Mouse (Mus musculus): ENCODE results near the gene Kazn. TPM values are rescaled to one million over a fixed set of nuclear protein-coding genes. Genes with fewer than 3 reads are reported as not detected.
A peak's percentile ranks its signal among the peaks of the same experiment; 100 is the strongest.

The Kazn gene
- polyA plus RNA-seq, 1 experiment, result 2.7 TPM

- Histone ChIP-seq H3K27me3 (replicated peaks) (peaks cover 4% of the 10 kb centered on the region), H3K9me3 (0 out of 2 replicates have a peak, but pooled peaks cover 5% of the 10 kb centered on the region), H3K4me1 (peaks cover 7% of the 10 kb centered on the region), H3K36me3 (replicated peaks; ENCODE audit: low read length) (no peaks in the 10 kb centered on the region), H3K4me3 (replicated peaks) (no peak overlapping the region)
- TF ChIP-seq FLI1 (IDR thresholded peaks at IDR 0.05; ENCODE audit: low read length) (no peak), GATA1 (IDR thresholded peaks at IDR 0.05; ENCODE audit: borderline replicate concordance, low read length) (no peak)
Measured at GRCm38 (mm10) chr4:142170882-142171768, 68.1 kb downstream of the Kazn start.

DNA sequence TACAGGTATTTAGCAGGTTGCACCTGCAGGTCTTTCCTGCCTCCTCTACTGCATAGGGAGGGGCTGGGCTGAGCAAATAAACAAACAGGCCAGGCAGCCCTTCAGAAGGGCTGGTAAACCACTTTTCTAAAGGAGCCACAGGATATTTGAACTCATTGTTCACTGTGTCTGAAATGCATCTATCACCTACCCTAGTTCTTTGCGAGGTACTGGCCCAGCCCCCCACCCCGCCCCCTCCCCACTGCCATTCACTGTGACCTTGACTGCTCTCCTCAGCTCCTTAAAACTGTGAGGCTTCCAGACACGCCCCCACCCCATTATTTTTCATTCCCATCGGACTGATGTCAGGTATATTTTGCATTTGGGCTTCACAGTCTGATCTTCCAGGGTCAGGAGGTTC is 69.6 kb downstream of the Kazn start:
- H3K9me3 ChIP-seq, result 0 out of 2 replicates have a peak, but pooled peaks cover 5% of the 10 kb centered on the region
- no peak overlapping the region for H3K4me3 ChIP-seq (replicated peaks)
- peaks cover 11% of the 10 kb centered on the region for H3K4me1 ChIP-seq
- peaks cover 4% of the 10 kb centered on the region for H3K27me3 ChIP-seq (replicated peaks)
- no peaks in the 10 kb centered on the region for H3K36me3 ChIP-seq (replicated peaks; ENCODE audit: low read length)
- TF ChIP-seq FLI1 (IDR thresholded peaks at IDR 0.05; ENCODE audit: low read length) (no peak), GATA1 (IDR thresholded peaks at IDR 0.05; ENCODE audit: borderline replicate concordance, low read length) (no peak)

- Histone ChIP-seq H3K4me3 (replicated peaks) (no peak overlapping the region), H3K27me3 (replicated peaks) (peaks cover 4% of the 10 kb centered on the region), H3K9me3 (0 out of 2 replicates have a peak, but pooled peaks cover 6% of the 10 kb centered on the region), H3K4me1 (peaks cover 11% of the 10 kb centered on the region), H3K36me3 (replicated peaks; ENCODE audit: low read length) (no peaks in the 10 kb centered on the region)
- TF ChIP-seq GATA1 (IDR thresholded peaks at IDR 0.05; ENCODE audit: borderline replicate concordance, low read length) (no peak), FLI1 (IDR thresholded peaks at IDR 0.05; ENCODE audit: low read length) (no peak)
Measured at GRCm38 (mm10) chr4:142168352-142168751, 70.8 kb downstream of the Kazn start.

DNA sequence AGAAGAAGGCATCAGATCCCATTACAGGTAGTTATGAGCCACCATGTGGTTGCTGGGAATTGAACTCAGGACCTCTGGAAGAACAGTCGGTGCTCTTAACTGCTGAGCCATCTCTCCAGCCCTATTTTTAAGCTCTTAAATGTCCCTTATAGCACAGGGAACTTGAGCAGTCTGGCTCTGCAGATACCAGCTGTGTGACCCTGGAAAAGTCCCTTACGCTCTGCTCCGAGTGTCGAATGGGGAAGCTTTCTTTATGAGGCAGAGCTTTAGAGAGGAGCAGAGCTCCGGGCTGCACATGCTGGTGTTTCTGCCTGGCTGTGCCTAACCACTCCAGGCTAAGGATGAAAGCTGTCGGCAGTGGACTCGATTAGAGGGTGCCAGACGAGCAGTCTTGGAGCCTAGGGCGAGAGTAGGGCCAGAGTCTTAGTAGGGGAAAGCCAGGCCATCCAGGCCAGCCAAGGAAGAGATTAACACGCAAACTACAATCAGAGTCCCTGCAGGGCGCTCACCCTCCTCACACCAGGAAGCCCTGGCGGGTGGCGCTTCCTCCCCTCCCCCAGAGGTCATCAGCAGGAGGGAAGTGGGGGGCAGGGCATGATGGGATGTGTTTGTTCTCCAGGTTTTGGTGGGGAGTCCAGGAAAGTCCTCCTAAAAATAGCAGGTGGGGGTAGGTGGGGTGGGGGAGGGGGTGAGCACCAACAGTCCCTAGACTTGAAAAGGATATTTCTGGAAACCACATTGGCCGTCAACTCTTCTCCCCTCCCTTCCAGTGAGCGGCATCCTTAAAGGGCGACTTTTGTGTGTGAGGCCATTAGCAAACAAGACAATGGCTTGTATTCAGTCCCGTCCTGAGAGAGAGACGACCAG is 73.1 kb downstream of the Kazn start:
- Histone ChIP-seq H3K4me1 (peaks cover 11% of the 10 kb centered on the region), H3K9me3 (peaks cover 26% of the 10 kb centered on the region), H3K27me3 (replicated peaks) (peaks cover 7% of the 10 kb centered on the region), H3K4me3 (replicated peaks) (peak overlapping the region; percentile 56), H3K36me3 (replicated peaks; ENCODE audit: low read length) (no peaks in the 10 kb centered on the region)
- TF ChIP-seq GATA1 (IDR thresholded peaks at IDR 0.05; ENCODE audit: borderline replicate concordance, low read length), result no peak
- no peak for TF ChIP-seq FLI1 (IDR thresholded peaks at IDR 0.05; ENCODE audit: low read length)

GRCm38 (mm10) chr4:142165363-142165762 is 73.8 kb downstream of the Kazn start:
- no peaks in the 10 kb centered on the region for H3K36me3 ChIP-seq (replicated peaks; ENCODE audit: low read length)
- TF ChIP-seq FLI1 (IDR thresholded peaks at IDR 0.05; ENCODE audit: low read length) (no peak), GATA1 (IDR thresholded peaks at IDR 0.05; ENCODE audit: borderline replicate concordance, low read length) (no peak)
- peaks cover 30% of the 10 kb centered on the region for H3K9me3 ChIP-seq
- H3K4me1 ChIP-seq, result peaks cover 11% of the 10 kb centered on the region
- H3K27me3 ChIP-seq (replicated peaks), result peaks cover 7% of the 10 kb centered on the region
- no peak overlapping the region for H3K4me3 ChIP-seq (replicated peaks)

GRCm38 (mm10) chr4:142164386-142164785 is 74.8 kb downstream of the Kazn start:
- Histone ChIP-seq H3K27me3 (replicated peaks) (peaks cover 7% of the 10 kb centered on the region), H3K4me3 (replicated peaks) (no peak overlapping the region), H3K9me3 (peaks cover 34% of the 10 kb centered on the region), H3K4me1 (peaks cover 11% of the 10 kb centered on the region), H3K36me3 (replicated peaks; ENCODE audit: low read length) (no peaks in the 10 kb centered on the region)
- TF ChIP-seq FLI1 (IDR thresholded peaks at IDR 0.05; ENCODE audit: low read length), result no peak
- TF ChIP-seq GATA1 (IDR thresholded peaks at IDR 0.05; ENCODE audit: borderline replicate concordance, low read length), result no peak

DNA sequence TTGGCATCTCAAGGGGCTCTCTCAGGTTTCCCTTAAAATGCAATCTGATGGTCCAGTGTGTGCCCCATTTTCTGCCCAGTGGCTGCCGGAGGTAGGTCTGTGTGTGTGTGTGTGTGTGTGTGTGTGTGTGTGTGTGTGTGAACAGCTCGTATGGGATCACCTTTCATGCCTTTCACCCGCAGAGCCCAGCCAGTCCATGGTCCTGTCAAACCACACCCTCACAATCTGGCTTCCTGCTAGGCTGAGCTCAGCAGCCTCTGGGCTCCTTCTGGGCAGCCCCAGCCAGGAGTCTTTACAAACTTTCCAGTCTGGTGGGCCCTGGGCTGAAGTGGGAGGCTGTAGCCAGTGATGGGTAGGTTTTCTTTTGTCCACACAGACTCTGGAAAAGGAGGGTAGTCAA is 75.3 kb downstream of the Kazn start:
- H3K4me1 ChIP-seq, result peaks cover 11% of the 10 kb centered on the region
- H3K9me3 ChIP-seq, result peaks cover 38% of the 10 kb centered on the region
- no peaks in the 10 kb centered on the region for H3K36me3 ChIP-seq (replicated peaks; ENCODE audit: low read length)
- peaks cover 7% of the 10 kb centered on the region for H3K27me3 ChIP-seq (replicated peaks)
- TF ChIP-seq GATA1 (IDR thresholded peaks at IDR 0.05; ENCODE audit: borderline replicate concordance, low read length) (no peak), FLI1 (IDR thresholded peaks at IDR 0.05; ENCODE audit: low read length) (no peak)
- H3K4me3 ChIP-seq (replicated peaks), result no peak overlapping the region

GRCm38 (mm10) chr4:142162729-142163128 is 76.5 kb downstream of the Kazn start:
- peaks cover 41% of the 10 kb centered on the region for H3K9me3 ChIP-seq
- no peak for TF ChIP-seq GATA1 (IDR thresholded peaks at IDR 0.05; ENCODE audit: borderline replicate concordance, low read length)
- TF ChIP-seq FLI1 (IDR thresholded peaks at IDR 0.05; ENCODE audit: low read length), result no peak
- peaks cover 7% of the 10 kb centered on the region for H3K27me3 ChIP-seq (replicated peaks)
- no peak overlapping the region for H3K4me3 ChIP-seq (replicated peaks)
- H3K36me3 ChIP-seq (replicated peaks; ENCODE audit: low read length), result no peaks in the 10 kb centered on the region
- peaks cover 11% of the 10 kb centered on the region for H3K4me1 ChIP-seq

- no peaks in the 10 kb centered on the region for H3K36me3 ChIP-seq (replicated peaks; ENCODE audit: low read length)
- H3K27me3 ChIP-seq (replicated peaks), result peaks cover 3% of the 10 kb centered on the region
- peaks cover 11% of the 10 kb centered on the region for H3K4me1 ChIP-seq
- no peak overlapping the region for H3K4me3 ChIP-seq (replicated peaks)
- TF ChIP-seq GATA1 (IDR thresholded peaks at IDR 0.05; ENCODE audit: borderline replicate concordance, low read length) (no peak), FLI1 (IDR thresholded peaks at IDR 0.05; ENCODE audit: low read length) (no peak)
- peaks cover 36% of the 10 kb centered on the region for H3K9me3 ChIP-seq
Measured at GRCm38 (mm10) chr4:142162102-142162501, 77.1 kb downstream of the Kazn start.

All from megakaryocyte, embryonic 14.5 days (primary cell).